Mouse (Mus musculus) cortical plate, adult 2 months (tissue): ENCODE measurements at regions not wholly inside any gene's neighbourhood (a gene's known extent, or its start where the extent isn't known, plus 50 kb on each side); places are given as distances from the start of the nearest gene placed in this dataset.

Experiments used
- CTCF ChIP-seq: fragments of 200-500 bp; IDR thresholded peaks from 2 replicates; pipeline ENCODE4 v1.5.1; 2011; ENCODE audit warnings: mild to moderate bottlenecking, control low read depth, low read length; ENCODE audit not compliant: insufficient read depth; ENCODE audit errors: extremely low read depth
- POLR2A ChIP-seq: fragments of 200-500 bp; IDR thresholded peaks from 2 replicates; pipeline ENCODE4 v1.6.1; 2011; ENCODE audit warnings: mild to moderate bottlenecking, low read length, control low read depth; ENCODE audit not compliant: insufficient read depth; ENCODE audit errors: extremely low read depth

GRCm38 (mm10) chr16:77461922-77462321 is 140.0 kb downstream of the Gm11146 start:
- no peak for TF ChIP-seq POLR2A
- no peak for TF ChIP-seq CTCF
